Mouse (Mus musculus) cerebellum, postnatal 4 days (tissue): ENCODE data around the gene Plxnc1.

Experiments used
- DNase-seq, 2 experiments: peaks; one replicate each; pipeline ENCODE4 v3.0.0; 2022; ENCODE audit warnings: low spot score in 2 of 2, mixed read lengths in 1 of 2

Gene Plxnc1

DNA sequence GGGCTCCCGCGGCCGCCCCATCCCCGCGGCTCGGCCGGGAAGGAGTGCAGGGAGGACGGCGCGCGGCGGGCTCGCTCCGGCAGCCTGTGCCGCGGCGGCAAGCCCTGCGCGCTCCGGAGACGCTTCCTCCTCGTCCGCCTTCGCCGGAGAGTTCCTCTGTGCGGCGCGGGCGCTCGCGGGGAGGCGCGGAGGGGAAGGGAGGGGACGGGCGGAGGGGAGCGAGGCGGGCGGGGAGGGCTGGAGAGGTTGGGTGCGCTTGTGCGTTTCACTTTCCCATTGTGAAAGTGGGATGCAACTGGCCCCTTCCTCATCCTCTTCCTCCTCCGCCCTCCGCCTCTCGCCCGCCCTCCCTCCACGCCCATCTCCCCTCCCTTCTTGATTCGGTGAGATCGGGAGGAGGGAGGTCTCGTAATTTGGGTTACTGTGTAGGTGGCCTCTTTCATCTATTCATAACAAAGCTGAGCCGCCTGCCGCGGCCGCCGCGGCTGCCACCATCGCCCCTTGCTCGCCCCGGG, at the start of gene Plxnc1:
Gene Plxnc1, minus strand, starts transcription at position 145 of the 515 bp plus-strand sequence.
- DNase-seq: peak; percentile 39 to 65

DNA sequence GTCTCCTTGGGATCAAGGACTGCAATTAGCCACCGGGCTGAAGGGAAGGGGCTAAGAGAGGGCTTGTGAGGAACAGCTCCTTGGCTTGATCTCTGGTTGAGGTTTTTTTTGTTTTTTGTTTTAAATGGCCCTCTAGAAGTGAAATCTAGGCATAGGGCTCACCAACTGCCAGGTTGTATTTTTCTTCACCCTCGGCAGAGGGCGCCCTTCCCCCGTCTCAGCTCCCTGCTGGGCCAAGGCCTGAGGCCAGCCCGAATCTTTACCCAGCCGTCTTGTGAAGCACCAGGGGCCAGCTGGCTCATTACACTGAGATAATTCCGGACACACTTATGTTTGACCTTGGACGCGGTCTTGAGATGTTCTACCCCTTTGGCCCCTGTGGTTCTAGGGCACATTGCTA, 47.5 kb upstream of the Plxnc1 start:
- peak; percentile 59 to 80 for DNase-seq

DNA sequence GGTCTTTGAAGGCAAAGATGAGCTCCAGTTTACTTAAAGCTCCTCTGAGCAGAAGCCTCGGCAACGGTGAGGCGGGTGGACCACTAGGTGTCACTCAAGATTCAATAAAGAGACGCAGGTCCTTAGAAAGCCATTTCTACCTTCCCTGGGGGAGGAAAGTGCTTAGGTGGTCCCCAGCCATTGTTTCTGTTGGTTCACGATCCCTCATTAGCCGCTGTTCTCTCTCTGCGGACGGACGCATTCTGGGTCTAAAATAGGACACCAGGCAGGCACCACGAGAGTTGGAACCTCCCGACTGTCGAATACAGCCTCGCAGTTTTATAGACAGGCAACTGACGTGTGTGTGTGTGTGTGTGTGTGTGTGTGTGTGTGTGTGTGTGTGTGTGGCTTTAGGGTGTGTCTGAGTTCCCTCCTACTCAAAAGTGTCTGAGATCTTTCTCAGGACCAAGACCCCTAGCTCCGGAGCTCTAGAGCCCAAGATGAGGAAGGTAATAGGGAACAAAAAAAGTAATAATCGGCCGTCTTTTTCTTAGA, 47.0 kb upstream of the Plxnc1 start:
- DNase-seq: peak; percentile 54 to 68

- peak; percentile 38 to 72 for DNase-seq
These were observed 46.3 kb upstream of the Plxnc1 start for GRCm38 (mm10) chr10:94990768-94991563.

GRCm38 (mm10) chr10:94989321-94989720, 44.7 kb upstream of the Plxnc1 start:
- DNase-seq: no peak

DNA sequence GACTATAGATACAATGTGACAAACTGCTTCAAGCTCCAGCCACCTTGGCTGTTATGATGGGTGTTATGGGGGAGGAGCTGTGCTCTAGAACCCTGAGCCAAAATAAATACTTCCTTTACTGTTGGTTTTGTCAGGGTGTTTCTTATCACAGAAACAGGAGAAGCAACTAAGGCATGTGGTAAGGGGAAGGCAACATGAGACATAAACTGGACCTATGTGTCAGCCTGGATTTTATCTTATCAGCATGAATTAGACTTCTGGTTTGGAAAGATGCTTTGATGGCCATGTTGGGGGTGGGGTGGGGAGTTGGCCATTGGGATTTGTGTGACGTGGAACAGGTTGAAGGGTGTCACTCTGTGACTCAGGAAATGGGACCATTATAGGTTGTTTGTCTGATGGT, 40.5 kb upstream of the Plxnc1 start:
- no peak for DNase-seq

GRCm38 (mm10) chr10:94982528-94982927, 37.9 kb upstream of the Plxnc1 start:
- DNase-seq: no peak

- DNase-seq: no peak
These were observed 37.0 kb upstream of the Plxnc1 start for GRCm38 (mm10) chr10:94981466-94982138.

DNA sequence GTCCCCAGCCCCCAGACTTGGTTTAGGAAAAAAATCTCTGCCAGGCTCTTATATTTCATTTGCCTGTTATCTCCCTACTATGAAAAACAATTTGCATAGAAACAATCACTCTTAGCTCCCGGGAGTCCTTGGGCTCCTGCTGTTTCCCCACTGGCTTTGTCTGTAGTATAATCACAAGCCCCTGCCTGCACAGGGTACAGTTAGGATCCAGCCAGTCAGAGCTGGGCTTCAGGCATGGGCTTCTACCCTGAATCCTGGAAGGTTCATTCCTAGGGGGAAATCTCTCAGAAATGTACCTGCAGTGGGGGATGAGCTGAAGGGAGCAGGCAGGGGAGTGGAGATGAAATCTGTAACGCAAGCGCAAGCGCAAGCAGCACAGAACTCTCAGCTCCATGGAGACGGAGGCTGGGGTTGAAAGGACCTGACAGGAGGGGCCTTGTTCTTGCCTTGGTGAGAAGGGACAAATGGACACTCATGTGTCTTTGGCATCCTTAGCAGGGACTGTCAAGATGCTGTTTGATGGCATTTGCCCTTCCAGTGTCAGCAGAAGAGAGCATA, 33.7 kb upstream of the Plxnc1 start:
- DNase-seq: no peak

DNA sequence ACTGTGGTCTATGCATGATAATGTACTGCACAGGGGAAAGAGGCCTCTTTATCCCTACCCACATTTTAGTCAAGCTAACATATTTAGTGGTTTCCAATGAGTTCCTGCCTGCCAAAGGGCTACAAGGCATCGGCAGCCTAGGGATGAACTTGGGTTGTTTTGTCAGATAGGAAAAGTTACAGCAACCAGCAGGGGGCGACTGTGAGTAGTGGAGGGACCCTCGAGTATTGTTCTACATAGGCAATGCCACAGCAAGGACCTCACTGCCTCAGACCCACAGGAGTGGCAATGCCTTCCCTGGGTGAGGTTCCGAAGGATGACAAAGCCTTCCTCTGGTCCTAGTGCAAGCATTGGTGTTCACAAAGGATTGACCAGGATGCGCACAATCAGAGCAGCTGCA, 31.7 kb upstream of the Plxnc1 start:
- DNase-seq: peak in 1 of 2 experiments; percentile 40

DNA sequence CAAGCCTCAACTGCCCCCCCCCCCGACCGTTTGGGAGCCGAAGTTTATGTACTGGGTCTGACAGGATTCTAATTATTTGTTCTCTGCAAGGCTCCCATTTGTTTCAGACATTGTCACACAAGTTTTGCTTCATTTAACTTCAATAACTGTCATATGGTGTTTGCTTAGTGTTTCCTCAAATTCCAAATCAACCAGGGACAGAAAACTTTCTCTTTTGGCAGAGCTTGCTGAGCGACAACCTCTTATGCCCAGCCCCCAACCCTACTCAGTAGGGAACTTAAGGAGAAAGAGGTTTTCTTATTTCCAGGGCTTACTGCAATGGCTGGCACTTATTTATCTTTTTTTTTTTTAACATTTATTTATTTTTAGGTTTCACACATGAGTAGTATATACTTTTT, 30.5 kb upstream of the Plxnc1 start:
- DNase-seq: no peak

- DNase-seq: no peak
These were observed 29.9 kb upstream of the Plxnc1 start for GRCm38 (mm10) chr10:94974345-94975098.

DNA sequence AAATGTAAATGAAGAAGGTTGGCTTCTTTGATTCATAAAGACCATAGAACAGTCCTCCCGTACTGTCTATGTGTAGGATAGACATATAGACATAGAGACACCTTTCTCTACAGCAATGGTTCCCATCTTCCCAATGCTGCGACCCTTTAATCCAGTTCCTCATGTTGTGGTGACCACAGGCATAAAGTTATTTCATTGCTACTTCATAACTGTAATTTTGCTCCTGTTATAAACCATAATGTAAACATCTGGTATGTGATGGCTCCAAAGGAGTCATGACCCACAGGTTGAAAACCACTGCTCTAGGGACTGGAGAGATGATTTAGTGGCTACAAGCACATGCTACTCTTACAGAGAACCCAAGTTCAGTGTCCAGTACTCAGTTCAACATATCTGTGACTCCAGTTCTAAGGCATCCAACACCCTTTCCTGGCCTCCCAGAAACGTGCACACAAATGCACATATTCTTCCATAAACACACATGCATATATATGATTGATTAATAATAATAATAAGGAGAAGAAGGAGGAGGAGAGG, 27.1 kb upstream of the Plxnc1 start:
- no peak for DNase-seq

- DNase-seq: no peak
These were observed 25.6 kb upstream of the Plxnc1 start for GRCm38 (mm10) chr10:94970221-94970620.

- DNase-seq: no peak
These were observed 22.8 kb upstream of the Plxnc1 start for GRCm38 (mm10) chr10:94967468-94967867.

- DNase-seq: no peak
These were observed 22.2 kb upstream of the Plxnc1 start for GRCm38 (mm10) chr10:94966789-94967188.

- DNase-seq: no peak
These were observed 20.5 kb upstream of the Plxnc1 start for GRCm38 (mm10) chr10:94965093-94965492.

DNA sequence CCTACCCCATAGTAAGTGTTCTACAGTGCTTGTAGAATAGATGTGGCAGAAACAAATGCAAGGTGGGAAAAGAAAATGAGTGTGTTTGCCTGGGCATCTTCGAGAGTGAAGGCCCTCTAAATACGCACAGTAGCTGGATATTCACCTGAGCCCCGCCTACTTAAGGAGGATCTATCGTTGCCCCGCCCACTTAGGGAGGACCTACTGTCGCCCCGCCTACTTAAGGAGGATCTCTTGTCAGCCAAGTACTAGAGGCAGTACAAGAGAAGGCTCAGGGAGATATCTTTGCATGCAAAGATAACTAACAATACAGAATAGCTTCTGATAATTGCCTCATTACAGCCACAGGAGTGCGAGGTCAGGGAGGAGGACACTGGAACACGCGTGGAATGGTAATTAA, 17.4 kb upstream of the Plxnc1 start:
- DNase-seq: no peak

DNA sequence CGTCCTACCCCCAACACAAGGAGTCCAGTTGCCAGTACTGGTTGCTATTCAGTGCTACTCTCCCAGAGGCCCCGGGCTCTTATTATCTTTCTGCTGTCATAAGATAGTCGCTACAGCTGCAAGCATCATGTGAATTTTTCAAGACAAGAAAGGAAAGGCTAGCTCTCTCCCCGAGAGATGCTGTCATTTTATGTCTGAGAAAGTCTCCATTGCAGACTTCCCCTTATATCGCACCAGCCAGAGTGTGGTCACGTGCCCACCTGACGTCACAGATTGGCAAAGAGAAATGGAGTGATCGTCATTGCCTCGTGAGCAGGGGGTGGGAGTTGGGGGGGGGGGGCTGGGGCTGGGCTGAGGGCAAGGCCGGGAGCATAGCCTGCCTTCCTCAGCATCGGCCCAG, 16.6 kb upstream of the Plxnc1 start:
- no peak for DNase-seq

GRCm38 (mm10) chr10:94958311-94958710, 13.7 kb upstream of the Plxnc1 start:
- DNase-seq: peak in 1 of 2 experiments; percentile 59

GRCm38 (mm10) chr10:94957705-94958104, 13.1 kb upstream of the Plxnc1 start:
- no peak for DNase-seq
